ENCODE assay signal across 21 mouse cellular contexts in genomic region chr11:84553821-84554450, GRCm38 (mm10). TPM values are rescaled to one million over a fixed set of nuclear protein-coding genes. Genes with fewer than 3 reads are reported as not detected.
DNase-seq lines count a peak whose midpoint lies in the region; ATAC-seq and TF ChIP-seq lines count a peak whose summit lies in the region.
"Had no signal": no experiment of that assay in that cellular context is flagged by ENCODE, and none has a peak within 500 bp of the region (broad histone marks: within the 10 kb centered on the region; RNA-seq: fewer than 3 reads in every experiment).

No protein-coding gene starts in this region.

- peak; percentile 78 for DNase-seq in brain, embryonic 14.5 days (ENCODE audit: low read depth)
- DNase-seq in cerebellum, adult 2 months = peak; percentile 74 to 80
- peak; percentile 63 to 71 for DNase-seq in cerebellum, postnatal 36 days
- DNase-seq in right cerebral cortex, postnatal 10 days (ENCODE audit: low spot score in 2 of 2) = no peak
- no peak for DNase-seq in spleen, postnatal 36 days (ENCODE audit: low spot score in 2 of 2)
- DNase-seq: adrenal gland, postnatal 36 days; heart, postnatal 14 days; kidney, adult 11 months; liver, postnatal 0 days; lung, postnatal 14 days; midbrain, embryonic 14.5 days; right cerebral cortex, postnatal 14 days; spleen, adult 18-20 months; thymus, adult 18-20 months; thymus, postnatal 4 days had no signal

- H3K4me1 ChIP-seq in hindbrain, embryonic 15.5 days (replicated peaks) = no peaks in the 10 kb centered on the region
- peaks cover 5% of the 10 kb centered on the region for H3K4me1 ChIP-seq in hindbrain, embryonic 13.5 days (replicated peaks)
- H3K4me1 ChIP-seq in cerebellum, adult 2 months (ENCODE audit: control insufficient read depth, insufficient read depth, low read length) = peaks cover 12% of the 10 kb centered on the region; the same call in 1 of the 2 replicates
- H3K4me1 ChIP-seq: heart, embryonic 12.5 days had no signal

- no peak overlapping the region for H3K27ac ChIP-seq in hindbrain, embryonic 15.5 days (replicated peaks)
- H3K27ac ChIP-seq in hindbrain, embryonic 13.5 days = no peak overlapping the region
- H3K27ac ChIP-seq in cerebellum, adult 2 months (ENCODE audit: insufficient read depth, low read length) = no peak overlapping the region
- H3K27ac ChIP-seq: neural tube, embryonic 15.5 days had no signal

- no peak overlapping the region for H3K4me2 ChIP-seq in hindbrain, embryonic 15.5 days
- no peak overlapping the region for H3K4me2 ChIP-seq in hindbrain, embryonic 13.5 days
- H3K4me2 ChIP-seq: heart, embryonic 12.5 days; neural tube, embryonic 15.5 days had no signal

- WGBS in hindbrain, embryonic 15.5 days = 73% methylated on average over 14 of the region's 14 CpGs
- 80% methylated on average over 14 of the region's 14 CpGs for WGBS in hindbrain, embryonic 13.5 days
- 15% methylated on average over 14 of the region's 14 CpGs for WGBS in cerebellum, adult 2 months

- H3K36me3 ChIP-seq in hindbrain, embryonic 15.5 days = no peaks in the 10 kb centered on the region
- H3K36me3 ChIP-seq in hindbrain, embryonic 13.5 days = no peaks in the 10 kb centered on the region
- H3K36me3 ChIP-seq: heart, embryonic 12.5 days; neural tube, embryonic 15.5 days had no signal

- no peak for TF ChIP-seq POLR2A in brain, embryonic 14.5 days (IDR thresholded peaks at IDR 0.05; ENCODE audit: borderline replicate concordance, extremely low read depth, insufficient read depth, insufficient read length, poor library complexity, severe bottlenecking)
- TF ChIP-seq POLR2A in cerebellum, adult 2 months (IDR thresholded peaks at IDR 0.05; ENCODE audit: borderline replicate concordance, insufficient read depth, low read length) = no peak

- H3K9ac ChIP-seq in hindbrain, embryonic 15.5 days = no peak overlapping the region
- no peak overlapping the region for H3K9ac ChIP-seq in hindbrain, embryonic 13.5 days
- H3K9ac ChIP-seq: heart, embryonic 12.5 days; liver, postnatal 0 days; neural tube, embryonic 15.5 days had no signal

- H3K4me3 ChIP-seq in hindbrain, embryonic 15.5 days = no peak overlapping the region
- H3K4me3 ChIP-seq in hindbrain, embryonic 13.5 days = no peak overlapping the region
- no peak overlapping the region for H3K4me3 ChIP-seq in cerebellum, adult 2 months (replicated peaks; ENCODE audit: insufficient read depth, low read depth, low read length)
- H3K4me3 ChIP-seq: heart, embryonic 12.5 days; myocyte; neural tube, embryonic 15.5 days had no signal

- no peaks in the 10 kb centered on the region for H3K9me3 ChIP-seq in hindbrain, embryonic 15.5 days
- H3K9me3 ChIP-seq in hindbrain, embryonic 13.5 days = no peaks in the 10 kb centered on the region
- H3K9me3 ChIP-seq: neural tube, embryonic 15.5 days had no signal

- no peak for TF ChIP-seq CTCF in brain, embryonic 14.5 days (IDR thresholded peaks at IDR 0.05; ENCODE audit: borderline replicate concordance, extremely low read depth, insufficient read depth, insufficient read length)
- TF ChIP-seq CTCF in cerebellum, adult 2 months (IDR thresholded peaks at IDR 0.05; ENCODE audit: borderline replicate concordance, insufficient read depth, low read depth, low read length) = no peak

- no peaks in the 10 kb centered on the region for H3K27me3 ChIP-seq in hindbrain, embryonic 15.5 days
- peaks cover 23% of the 10 kb centered on the region for H3K27me3 ChIP-seq in hindbrain, embryonic 13.5 days
- H3K27me3 ChIP-seq in cerebellum, adult 2 months (ENCODE audit: control insufficient read depth, insufficient read depth, low read length) = no peaks in the 10 kb centered on the region

- peak; percentile 38 for ATAC-seq in hindbrain, embryonic 15.5 days (ENCODE audit: low FRiP score, low read depth)
- ATAC-seq in hindbrain, embryonic 13.5 days (ENCODE audit: low FRiP score) = no peak

RNA-seq across cellular contexts. Expression of gene Lhx1, which starts 28.6 kb away (rescaled TPM):
- polyA plus RNA-seq in hindbrain, embryonic 15.5 days (2015; fragmentation: Nextera tagmentation; extraction: Ambion mirVana) = 37.5 and 54.5 TPM in 2 replicates
- 64.6 and 67.7 TPM in 2 replicates for polyA plus RNA-seq in hindbrain, embryonic 13.5 days (2015; fragmentation: Nextera tagmentation; extraction: Ambion mirVana)
- 36.2 and 64.4 TPM in 2 replicates for polyA plus RNA-seq in brain, embryonic 14.5 days (2012; rRNA removed)
- polyA plus RNA-seq in cerebellum, adult 2 months (2012; rRNA removed) = 37.3 and 43.9 TPM in 2 replicates
- polyA plus RNA-seq: liver, adult 2 months; myocyte had no signal

RNA-seq across cellular contexts. Expression of gene Aatf, which starts 40.6 kb away (rescaled TPM):
- 50.8 and 53.3 TPM in 2 replicates for polyA plus RNA-seq in hindbrain, embryonic 15.5 days (2015; fragmentation: Nextera tagmentation; extraction: Ambion mirVana)
- 56.9 and 57.4 TPM in 2 replicates for polyA plus RNA-seq in hindbrain, embryonic 13.5 days (2015; fragmentation: Nextera tagmentation; extraction: Ambion mirVana)
- polyA plus RNA-seq in brain, embryonic 14.5 days (2012; rRNA removed) = 7.1 and 14.6 TPM in 2 replicates
- 14.0 and 14.1 TPM in 2 replicates for polyA plus RNA-seq in cerebellum, adult 2 months (2012; rRNA removed)

Comparison
In these comparisons a context has a peak if more than half of its experiments do, and no peak if none do; other contexts are left out.
1. DNase-seq: peak in brain, embryonic 14.5 days (single experiment), cerebellum, adult 2 months (2 of 2) and cerebellum, postnatal 36 days (2 of 2); none in right cerebral cortex, postnatal 10 days (0 of 2) and spleen, postnatal 36 days (0 of 2).